Mouse (Mus musculus) midbrain, embryonic 15.5 days (tissue): Measurements from ENCODE around the gene Igdcc4. TPM values are rescaled to one million over a fixed set of nuclear protein-coding genes. Genes with fewer than 3 reads are reported as not detected.
"Not testable (repeated sequence)": the region's sequence is repeated elsewhere in the genome, so short reads cannot be mapped to it uniquely, and the experiment has no call there.

Experiments used
- ATAC-seq: fragments of 200-750 bp; cut with Nextera tagmentation; replicated peaks from 2 replicates; pipeline ENCODE4 v1.8.0; 2017; ENCODE audit warnings: moderate TSS enrichment
- H3K27ac ChIP-seq: fragments of 300-500 bp; sonication (generic); 2 replicates; pipeline ENCODE4 v1.5.1; 2015; ENCODE audit warnings: mild to moderate bottlenecking, inconsistent platforms
- H3K27me3 ChIP-seq: fragments of 300-500 bp; sonication (generic); replicated peaks from 2 replicates; pipeline ENCODE4 v1.6.1; 2015; ENCODE audit warnings: inconsistent platforms
- H3K36me3 ChIP-seq: fragments of 300-500 bp; sonication (generic); replicated peaks from 2 replicates; pipeline ENCODE4 v1.6.1; 2015; ENCODE audit warnings: inconsistent platforms
- H3K4me1 ChIP-seq: fragments of 300-500 bp; sonication (generic); 2 replicates; pipeline ENCODE4 v1.6.1; 2015; ENCODE audit warnings: inconsistent platforms
- H3K4me2 ChIP-seq: fragments of 300-500 bp; sonication (generic); 2 replicates; pipeline ENCODE4 v1.6.1; 2015; ENCODE audit warnings: inconsistent platforms, mild to moderate bottlenecking, moderate library complexity
- H3K4me3 ChIP-seq: fragments of 300-500 bp; sonication (generic); 2 replicates; pipeline ENCODE4 v1.5.1; 2015; ENCODE audit warnings: mild to moderate bottlenecking, inconsistent platforms
- H3K9ac ChIP-seq: fragments of 300-500 bp; sonication (generic); 2 replicates; pipeline ENCODE4 v1.6.1; 2015; ENCODE audit warnings: mild to moderate bottlenecking, inconsistent platforms
- H3K9me3 ChIP-seq: fragments of 300-500 bp; sonication (generic); 2 replicates; pipeline ENCODE4 v1.6.1; 2016; ENCODE audit warnings: inconsistent platforms
- WGBS: fragments of 180-500 bp; shearing (Covaris S2); methylation state at CpG from one replicate; pipeline ENCODE4 v1.1.7; 2015; ENCODE audit warnings: mixed read lengths; 5-methylcytosine and 5-hydroxymethylcytosine counted together
- polyA plus RNA-seq: library from polyadenylated mRNA; unstranded; fragments of >200 nt; fragmentation: Nextera tagmentation; extraction: Ambion mirVana; gene quantifications from 2 replicates; pipeline ENCODE4 v1.2.1, GENCODE M21; 2015

Igdcc4 gene
- polyA plus RNA-seq: 16.8 and 17.3 TPM in 2 replicates

DNA sequence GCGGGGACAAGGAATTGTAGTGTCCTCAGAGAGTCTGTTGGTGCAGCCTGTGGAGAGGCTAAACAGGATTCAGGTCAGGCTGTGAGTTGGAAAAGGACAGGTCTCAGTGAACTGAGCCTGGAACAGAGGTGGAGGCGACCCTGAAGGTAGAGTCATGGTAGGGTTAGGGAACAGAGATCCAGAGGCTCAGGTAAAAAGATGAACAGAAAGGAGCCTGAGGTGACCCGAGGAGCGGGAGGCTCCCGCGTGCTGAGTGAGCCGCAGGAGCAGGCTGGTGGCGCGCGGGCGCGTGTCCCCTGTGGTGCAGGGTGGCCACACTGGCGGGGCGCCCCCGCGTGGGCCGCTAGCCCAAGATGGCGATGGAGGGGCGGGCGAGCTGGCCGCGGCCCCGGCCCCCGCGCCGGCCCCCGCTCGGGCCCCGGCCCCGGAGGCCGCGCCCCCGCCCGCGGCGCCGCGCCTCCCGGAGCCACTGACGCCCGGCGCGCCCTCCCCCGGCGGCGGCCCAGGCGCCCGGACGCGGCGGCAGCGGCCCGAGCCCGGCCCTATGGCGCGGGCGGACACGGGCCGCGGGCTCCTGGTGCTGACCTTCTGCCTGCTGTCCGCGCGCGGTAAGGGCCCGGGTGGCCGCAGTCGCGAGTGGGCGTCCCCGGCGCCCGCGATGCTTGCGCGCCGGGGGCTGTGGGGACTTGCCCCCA lies at the start of gene Igdcc4:
TSS of gene Igdcc4 (plus strand) at position 496 of the 695 bp plus-strand sequence.
- Histone ChIP-seq H3K27me3 (no peaks in the 10 kb centered on the region), H3K9me3 (no peaks in the 10 kb centered on the region), H3K4me1 (peaks cover 23% of the 10 kb centered on the region), H3K27ac (peak within 1 kb of the TSS; percentile 88), H3K4me3 (peak within 1 kb of the TSS; percentile 93), H3K36me3 (no peaks in the 10 kb centered on the region), H3K9ac (peak within 1 kb of the TSS; percentile 94), H3K4me2 (peak within 1 kb of the TSS; percentile 97)
- ATAC-seq: peak; percentile 38
- 1% methylated on average over 71 of the region's 76 CpGs for WGBS

DNA sequence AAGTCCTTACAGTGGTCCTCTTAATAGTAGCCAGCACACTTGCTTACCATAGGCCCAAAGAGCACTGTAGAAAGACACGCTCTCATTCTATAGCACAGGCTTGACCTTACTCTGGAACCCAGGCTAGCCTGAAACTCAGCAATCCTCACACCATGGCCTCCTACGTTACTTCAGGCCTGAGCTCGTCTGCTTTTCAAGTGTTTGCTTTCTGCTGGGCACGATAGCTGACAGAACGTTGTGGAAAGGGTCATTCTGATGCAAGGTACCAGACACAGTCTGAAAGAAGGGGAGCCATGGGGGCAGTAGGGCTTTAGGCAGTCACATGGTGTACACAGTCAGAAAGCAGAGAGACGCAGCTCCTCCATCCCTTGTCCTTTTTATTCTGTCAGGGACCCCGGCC lies 37.0 kb upstream of the Igdcc4 start:
- WGBS: 92% methylated on average over 7 of the region's 7 CpGs
- Histone ChIP-seq H3K4me1 (no peaks in the 10 kb centered on the region), H3K4me2 (no peak overlapping the region), H3K9me3 (no peaks in the 10 kb centered on the region), H3K27me3 (no peaks in the 10 kb centered on the region), H3K27ac (no peak overlapping the region), H3K4me3 (no peak overlapping the region), H3K36me3 (peaks cover 33% of the 10 kb centered on the region), H3K9ac (no peak overlapping the region)
- no peak for ATAC-seq

GRCm38 (mm10) chr9:65070587-65070986 lies 30.7 kb upstream of the Igdcc4 start:
- Histone ChIP-seq H3K4me3 (no peak overlapping the region), H3K27me3 (no peaks in the 10 kb centered on the region), H3K36me3 (peaks cover 30% of the 10 kb centered on the region), H3K9ac (no peak overlapping the region), H3K9me3 (no peaks in the 10 kb centered on the region), H3K4me1 (no peaks in the 10 kb centered on the region), H3K4me2 (no peak overlapping the region), H3K27ac (no peak overlapping the region)
- WGBS: 93% methylated on average over 3 of the region's 3 CpGs
- ATAC-seq: no peak

GRCm38 (mm10) chr9:65073555-65073954 lies 27.7 kb upstream of the Igdcc4 start:
- H3K4me2 ChIP-seq: no peak overlapping the region
- H3K27me3 ChIP-seq: no peaks in the 10 kb centered on the region
- no peaks in the 10 kb centered on the region for H3K4me1 ChIP-seq
- ATAC-seq: no peak
- no peaks in the 10 kb centered on the region for H3K9me3 ChIP-seq
- no peak overlapping the region for H3K4me3 ChIP-seq
- H3K36me3 ChIP-seq: peaks cover 28% of the 10 kb centered on the region
- no peak overlapping the region for H3K27ac ChIP-seq
- H3K9ac ChIP-seq: no peak overlapping the region
- 62% methylated on average over 9 of the region's 9 CpGs for WGBS

- WGBS: 86% methylated on average over 15 of the region's 15 CpGs
These were observed 27.0 kb upstream of the Igdcc4 start for GRCm38 (mm10) chr9:65074251-65074650.

GRCm38 (mm10) chr9:65074855-65075493 lies 26.3 kb upstream of the Igdcc4 start:
- H3K36me3 ChIP-seq: peaks cover 34% of the 10 kb centered on the region
- WGBS: 87% methylated on average over 6 of the region's 6 CpGs

More at GRCm38 (mm10) chr9:65074251-65074650, 27.0 kb upstream of the Igdcc4 start:
- Histone ChIP-seq H3K9ac (no peak overlapping the region), H3K27ac (no peak overlapping the region), H3K36me3 (peaks cover 34% of the 10 kb centered on the region), H3K4me2 (no peak overlapping the region), H3K9me3 (no peaks in the 10 kb centered on the region), H3K4me3 (no peak overlapping the region), H3K4me1 (no peaks in the 10 kb centered on the region), H3K27me3 (no peaks in the 10 kb centered on the region)
- no peak for ATAC-seq

DNA sequence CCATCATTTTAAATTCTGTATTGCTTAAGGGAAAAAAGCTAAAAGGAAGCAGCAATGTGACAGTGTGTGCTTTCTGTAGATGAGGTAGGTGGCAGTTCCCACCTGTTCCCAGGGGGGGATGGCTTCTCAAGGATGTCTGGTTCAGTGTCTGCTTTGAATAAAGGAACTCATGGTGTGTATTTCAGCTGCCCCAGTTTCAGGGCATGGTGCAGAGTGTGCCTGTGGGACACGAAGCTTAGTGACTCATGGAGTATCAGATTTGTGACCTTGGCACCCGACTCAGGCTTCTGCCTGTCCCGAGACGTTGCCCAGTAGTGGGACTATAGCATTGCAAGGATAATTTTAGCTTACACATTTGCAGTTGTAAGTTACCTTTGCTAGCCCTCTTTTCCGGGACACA lies 23.8 kb upstream of the Igdcc4 start:
- H3K4me2 ChIP-seq: no peak overlapping the region
- 93% methylated on average over 5 of the region's 5 CpGs for WGBS
- no peak overlapping the region for H3K4me3 ChIP-seq
- no peak overlapping the region for H3K27ac ChIP-seq
- H3K9ac ChIP-seq: no peak overlapping the region
- H3K27me3 ChIP-seq: no peaks in the 10 kb centered on the region
- peaks cover 40% of the 10 kb centered on the region for H3K36me3 ChIP-seq
- ATAC-seq: no peak
- H3K9me3 ChIP-seq: no peaks in the 10 kb centered on the region
- H3K4me1 ChIP-seq: no peaks in the 10 kb centered on the region

More at GRCm38 (mm10) chr9:65074855-65075493, 26.3 kb upstream of the Igdcc4 start:
- no peaks in the 10 kb centered on the region for H3K27me3 ChIP-seq
- ATAC-seq: no peak
- no peak overlapping the region for H3K27ac ChIP-seq
- H3K9me3 ChIP-seq: no peaks in the 10 kb centered on the region
- H3K4me1 ChIP-seq: no peaks in the 10 kb centered on the region
- no peak overlapping the region for H3K9ac ChIP-seq
- no peak overlapping the region for H3K4me2 ChIP-seq
- H3K4me3 ChIP-seq: no peak overlapping the region

GRCm38 (mm10) chr9:65080141-65080540 lies 21.1 kb upstream of the Igdcc4 start:
- not testable (repeated sequence) for H3K9ac ChIP-seq, ATAC-seq, H3K9me3 ChIP-seq, H3K27me3 ChIP-seq, H3K4me3 ChIP-seq, H3K4me2 ChIP-seq, H3K4me1 ChIP-seq, H3K27ac ChIP-seq
- peaks cover 51% of the 10 kb centered on the region for H3K36me3 ChIP-seq
- WGBS: 96% methylated on average over 2 of the region's 2 CpGs

- Histone ChIP-seq H3K9ac (no peak overlapping the region), H3K9me3 (no peaks in the 10 kb centered on the region), H3K4me3 (no peak overlapping the region), H3K4me2 (no peak overlapping the region), H3K27me3 (no peaks in the 10 kb centered on the region), H3K27ac (no peak overlapping the region), H3K4me1 (no peaks in the 10 kb centered on the region), H3K36me3 (peaks cover 41% of the 10 kb centered on the region)
- no peak for ATAC-seq
- 94% methylated on average over 18 of the region's 18 CpGs for WGBS
These were observed 18.1 kb upstream of the Igdcc4 start for GRCm38 (mm10) chr9:65083075-65083765.

GRCm38 (mm10) chr9:65084198-65084807 lies 17.0 kb upstream of the Igdcc4 start:
- Histone ChIP-seq H3K4me1 (no peaks in the 10 kb centered on the region), H3K36me3 (peaks cover 32% of the 10 kb centered on the region; the same call in 1 of the 2 replicates), H3K27me3 (no peaks in the 10 kb centered on the region), H3K27ac (no peak overlapping the region), H3K4me2 (no peak overlapping the region), H3K9me3 (no peaks in the 10 kb centered on the region), H3K4me3 (no peak overlapping the region), H3K9ac (no peak overlapping the region)
- 82% methylated on average over 7 of the region's 7 CpGs for WGBS
- no peak for ATAC-seq

GRCm38 (mm10) chr9:65085270-65085669 lies 16.0 kb upstream of the Igdcc4 start:
- H3K4me2 ChIP-seq: no peak overlapping the region
- no peak overlapping the region for H3K27ac ChIP-seq
- WGBS: 94% methylated on average over 1 of the region's 1 CpGs
- H3K9me3 ChIP-seq: no peaks in the 10 kb centered on the region
- no peak for ATAC-seq
- peaks cover 6% of the 10 kb centered on the region; the same call in 1 of the 2 replicates for H3K4me1 ChIP-seq
- no peak overlapping the region for H3K9ac ChIP-seq
- H3K36me3 ChIP-seq: peaks cover 30% of the 10 kb centered on the region; the same call in 1 of the 2 replicates
- no peaks in the 10 kb centered on the region for H3K27me3 ChIP-seq
- H3K4me3 ChIP-seq: no peak overlapping the region

- H3K27me3 ChIP-seq: no peaks in the 10 kb centered on the region
- peaks cover 6% of the 10 kb centered on the region; the same call in 1 of the 2 replicates for H3K4me1 ChIP-seq
- 69% methylated on average over 1 of the region's 1 CpGs for WGBS
- no peak overlapping the region for H3K27ac ChIP-seq
- no peak overlapping the region for H3K9ac ChIP-seq
- no peaks in the 10 kb centered on the region for H3K9me3 ChIP-seq
- no peak for ATAC-seq
- no peak overlapping the region for H3K4me2 ChIP-seq
- H3K4me3 ChIP-seq: no peak overlapping the region
- H3K36me3 ChIP-seq: peaks cover 22% of the 10 kb centered on the region; the same call in 1 of the 2 replicates
These were observed 14.5 kb upstream of the Igdcc4 start for GRCm38 (mm10) chr9:65086801-65087200.
